Mouse (Mus musculus) MEL (cell line): ENCODE measurements at regions not wholly inside any gene's neighbourhood (a gene's known extent, or its start where the extent isn't known, plus 50 kb on each side); places are given as distances from the start of the nearest gene placed in this dataset.

Experiments used
- CTCF ChIP-seq, 3 experiments: IDR thresholded peaks in 2 of 3; conservative IDR thresholded peaks in 1 of 3; 2 replicates each; pipeline ENCODE4 v1.5.1; 2011 to 2012; ENCODE audit warnings: low read length in 3 of 3, low read depth in 2 of 3, mild to moderate bottlenecking in 2 of 3, improper control_type of control experiment in 1 of 3, inconsistent platforms in 1 of 3, mixed read lengths in 1 of 3, moderate library complexity in 1 of 3; ENCODE audit not compliant: control insufficient read depth in 1 of 3, insufficient read depth in 1 of 3, poor library complexity in 1 of 3, severe bottlenecking in 1 of 3
- E2F4 ChIP-seq: IDR thresholded peaks from 2 replicates; pipeline ENCODE4 v1.6.1; 2011; ENCODE audit warnings: low read depth, low read length, improper control_type of control experiment, borderline replicate concordance
- ELF1 ChIP-seq: IDR thresholded peaks from 2 replicates; pipeline ENCODE4 v1.6.1; 2014; ENCODE audit warnings: low read depth, mild to moderate bottlenecking, inconsistent platforms, low read length, improper control_type of control experiment, moderate library complexity
- ETS1 ChIP-seq: IDR thresholded peaks from 2 replicates; pipeline ENCODE4 v1.6.1; 2012; ENCODE audit warnings: low read depth, mild to moderate bottlenecking, inconsistent platforms, low read length, improper control_type of control experiment, moderate library complexity
- GATA1 ChIP-seq: IDR thresholded peaks from 2 replicates; pipeline ENCODE4 v1.6.1; 2011; ENCODE audit warnings: low read depth, low read length, improper control_type of control experiment
- HCFC1 ChIP-seq: IDR thresholded peaks from 2 replicates; pipeline ENCODE4 v1.6.1; 2012; ENCODE audit warnings: low read depth, mild to moderate bottlenecking, inconsistent platforms, low read length, improper control_type of control experiment, moderate library complexity
- MAZ ChIP-seq: IDR thresholded peaks from 2 replicates; pipeline ENCODE4 v1.6.1; 2012; ENCODE audit warnings: low read depth, mild to moderate bottlenecking, inconsistent platforms, low read length, improper control_type of control experiment
- POLR2AphosphoS2 ChIP-seq: IDR thresholded peaks from 2 replicates; pipeline ENCODE4 v1.6.1; 2011; ENCODE audit warnings: low read length, improper control_type of control experiment
- TAL1 ChIP-seq: IDR thresholded peaks from 2 replicates; pipeline ENCODE4 v1.6.1; 2012; ENCODE audit warnings: mild to moderate bottlenecking, inconsistent platforms, low read length, moderate library complexity, mixed read lengths
- USF1 ChIP-seq: IDR thresholded peaks from 2 replicates; pipeline ENCODE4 v1.6.1; 2014; ENCODE audit warnings: low read depth, mild to moderate bottlenecking, inconsistent platforms, low read length, improper control_type of control experiment, moderate library complexity
- ZC3H11A ChIP-seq: IDR thresholded peaks from 2 replicates; pipeline ENCODE4 v1.6.1; 2012; ENCODE audit warnings: low read depth, mild to moderate bottlenecking, inconsistent platforms, low read length, improper control_type of control experiment

GRCm38 (mm10) chr13:119081691-119082090 lies 346.7 kb upstream of the Paip1 start:
- TF ChIP-seq HCFC1 (no peak), E2F4 (no peak), TAL1 (no peak), USF1 (no peak), CTCF (IDR thresholded peaks at IDR 0.05 in 2 of 3, conservative IDR thresholded peaks at IDR 0.05 in 1 of 3; ENCODE audit: control insufficient read depth in 1 of 3, insufficient read depth in 1 of 3, low read depth in 2 of 3, low read length in 3 of 3, poor library complexity in 1 of 3, severe bottlenecking in 1 of 3) (no peak), ETS1 (no peak), POLR2AphosphoS2 (no peak), ZC3H11A (no peak), ELF1 (no peak), MAZ (no peak), GATA1 (no peak)
